Mouse (Mus musculus) ovary, postnatal 10 days (tissue): Measurements from ENCODE around the gene Olfr1495.
"Not testable (repeated sequence)": the region's sequence is repeated elsewhere in the genome, so short reads cannot be mapped to it uniquely, and the experiment has no call there.

ENCODE experiments used
- DNase-seq: peaks from one replicate; pipeline ENCODE4 v3.0.0; 2022; ENCODE audit warnings: low spot score

The Olfr1495 gene

DNA sequence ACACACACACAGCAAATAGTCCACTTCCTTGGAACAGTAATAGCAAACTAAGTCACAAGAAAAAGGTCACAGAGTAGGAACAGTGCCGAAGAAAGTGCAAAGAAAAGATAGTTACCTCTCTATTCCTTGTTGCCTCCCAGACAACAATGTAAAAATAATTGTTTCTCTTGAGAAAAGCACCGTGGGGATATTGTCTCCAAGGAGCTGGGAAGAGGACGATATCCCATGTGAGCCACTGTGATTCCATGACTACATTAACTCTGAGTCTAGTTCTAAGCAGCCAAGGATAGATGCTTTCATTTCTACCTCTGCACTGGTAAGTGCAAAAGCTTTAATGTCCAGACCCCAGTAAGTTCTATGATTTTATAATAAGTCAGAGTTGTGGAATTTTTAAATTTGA lies at the start of gene Olfr1495:
Olfr1495 (plus strand) TSS at position 301 of the 400 bp plus-strand sequence.
- DNase-seq: no peak

DNA sequence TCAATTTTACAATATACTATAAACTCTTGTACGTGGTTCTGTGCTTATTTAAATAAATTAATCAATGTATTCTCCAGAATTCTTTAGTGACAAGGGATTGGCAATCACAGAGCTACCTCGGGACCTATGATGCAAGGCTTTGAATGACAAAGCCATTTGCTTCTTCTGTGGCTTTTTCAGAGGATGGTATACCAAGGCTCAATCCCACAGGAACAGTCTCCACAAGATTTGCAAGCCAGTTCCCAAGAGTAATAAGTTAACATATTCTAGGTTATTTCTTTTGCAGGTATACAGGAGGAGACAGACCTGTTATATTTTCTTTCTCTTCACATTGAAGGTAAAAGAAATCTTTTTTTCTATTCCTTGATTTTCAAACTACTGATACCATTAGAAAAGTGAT lies 41.4 kb upstream of the Olfr1495 start, which contains the start of gene Olfr1493-ps1:
Olfr1493-ps1 (plus strand) TSS at position 301 of the 400 bp plus-strand sequence.
- DNase-seq: no peak

DNA sequence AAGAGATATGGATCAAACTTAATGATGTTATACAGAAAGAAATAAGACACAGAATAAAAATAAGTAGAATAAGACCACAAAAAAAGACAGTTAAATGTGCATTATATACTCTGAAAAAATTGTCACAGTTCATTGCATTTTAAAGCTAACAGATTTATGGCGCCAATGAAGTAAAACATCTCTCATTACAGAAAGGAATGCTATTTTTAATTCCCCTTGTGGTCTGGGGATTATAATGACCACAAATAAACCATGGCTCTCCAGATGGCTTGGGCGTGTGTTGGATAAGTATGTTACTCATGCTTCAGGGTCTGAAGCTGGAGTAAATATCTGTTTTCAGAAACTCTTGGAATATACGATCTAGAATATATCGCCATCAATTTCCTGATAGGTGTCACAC lies 25.0 kb upstream of the Olfr1495 start, which contains the start of gene Olfr1494:
Olfr1494 (plus strand) TSS at position 301 of the 400 bp plus-strand sequence.
- no peak for DNase-seq

DNA sequence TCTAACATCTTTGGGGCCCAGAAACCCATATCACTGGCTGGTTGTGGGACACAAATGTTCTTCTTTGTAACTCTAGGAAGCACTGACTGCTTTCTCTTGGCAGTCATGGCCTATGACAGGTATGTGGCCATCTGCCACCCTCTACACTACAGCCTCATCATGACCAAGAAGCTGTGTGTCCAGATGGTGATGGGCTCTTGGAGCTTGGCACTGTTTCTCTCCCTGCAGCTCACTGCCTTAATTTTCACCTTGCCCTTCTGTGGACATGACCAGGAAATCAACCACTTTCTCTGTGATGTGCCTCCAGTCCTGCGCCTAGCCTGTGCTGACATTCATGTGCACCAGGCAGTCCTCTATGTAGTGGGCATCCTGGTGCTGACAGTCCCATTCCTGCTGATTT lies 15.0 kb upstream of the Olfr1495 start:
- DNase-seq: no peak

DNA sequence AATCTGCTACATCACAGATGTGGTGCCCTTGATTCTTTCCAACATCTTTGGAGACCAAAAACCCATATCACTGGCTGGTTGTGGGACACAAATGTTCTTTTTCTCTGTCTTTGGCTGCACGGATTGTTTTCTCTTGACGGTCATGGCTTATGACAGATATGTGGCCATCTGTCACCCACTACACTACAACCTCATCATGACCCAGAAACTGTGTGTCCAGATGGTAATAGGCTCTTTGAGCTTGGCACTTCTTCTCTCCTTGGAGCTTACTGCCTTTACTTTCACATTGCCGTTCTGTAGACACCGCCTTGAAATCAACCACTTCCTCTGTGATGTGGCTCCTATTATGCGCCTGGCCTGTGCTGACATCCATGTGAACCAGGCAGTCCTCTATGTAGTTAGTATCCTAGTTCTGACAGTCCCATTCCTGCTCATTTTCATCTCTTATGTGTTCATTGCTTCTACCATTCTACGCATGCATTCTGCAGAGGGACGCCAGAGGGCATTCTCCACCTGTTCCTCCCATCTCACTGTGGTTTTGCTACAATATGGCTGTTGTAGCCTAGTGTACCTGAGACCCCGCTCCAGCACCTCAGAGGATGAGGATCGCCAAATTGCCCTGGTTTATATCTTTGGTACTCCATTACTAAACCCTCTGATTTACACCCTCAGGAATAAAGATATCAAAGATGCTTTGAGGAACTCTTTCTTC lies 4.3 kb downstream of the Olfr1495 start:
- DNase-seq: no peak

DNA sequence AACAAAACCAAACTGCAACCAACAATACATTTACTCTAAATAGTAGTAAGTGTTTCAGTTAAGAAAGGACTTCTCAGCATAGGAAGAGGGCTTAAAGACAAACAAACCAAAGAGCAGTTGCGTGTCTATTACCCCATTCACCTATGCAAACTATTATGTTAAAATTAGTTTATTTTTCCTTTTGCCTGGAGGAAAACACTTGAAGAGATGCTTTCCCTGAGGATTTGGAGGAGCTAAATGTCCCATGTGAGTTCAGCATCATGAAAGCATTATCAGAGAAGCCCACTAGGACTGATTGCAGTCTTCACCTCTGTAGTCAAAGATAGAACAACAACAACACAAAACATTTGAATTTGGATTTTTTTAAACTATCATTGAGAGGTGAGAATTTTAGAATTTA lies 13.2 kb downstream of the Olfr1495 start, which contains the start of gene Olfr1496:
Olfr1496 (plus strand) TSS at position 301 of the 400 bp plus-strand sequence.
- no peak for DNase-seq

DNA sequence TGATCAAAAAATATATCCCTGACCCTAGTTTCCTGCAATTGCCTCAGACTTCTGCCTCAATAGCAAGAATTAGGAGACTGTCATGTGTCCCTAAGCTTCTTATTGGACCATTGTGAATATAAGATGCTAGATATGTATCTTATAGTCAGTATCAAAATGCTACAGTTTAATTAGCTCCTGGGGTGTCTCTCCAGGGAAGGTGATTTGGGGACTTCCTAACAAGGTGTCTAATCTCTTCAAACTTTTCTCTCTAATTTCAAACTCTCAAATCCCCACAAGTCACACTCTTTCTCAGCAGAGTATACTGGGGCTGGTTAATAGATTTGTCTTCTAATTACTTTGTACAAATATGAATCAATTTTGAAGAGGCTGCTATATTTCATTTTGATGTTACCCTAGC lies 33.7 kb downstream of the Olfr1495 start, which contains the start of gene Olfr1497:
Olfr1497 (minus strand) TSS at position 101 of the 400 bp plus-strand sequence.
- no peak for DNase-seq

DNA sequence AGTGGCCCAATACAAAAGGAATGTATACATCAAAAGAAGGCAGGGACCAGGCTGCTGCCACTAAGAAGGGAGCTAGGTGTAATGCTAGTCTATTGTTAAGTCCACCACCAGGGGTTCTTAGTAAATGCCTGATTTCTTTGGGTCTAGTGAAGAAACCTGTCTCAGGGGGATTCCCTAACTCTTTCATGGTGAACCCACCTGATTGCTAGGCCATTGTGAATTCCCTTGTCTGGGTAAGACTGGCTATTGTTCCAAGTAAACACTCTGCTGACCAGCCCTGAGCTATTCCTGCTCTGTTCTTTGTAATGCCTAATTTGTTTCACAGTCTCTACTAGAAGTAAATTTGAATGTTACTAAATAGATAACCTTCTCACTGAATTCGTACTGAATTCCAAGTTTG lies 41.1 kb downstream of the Olfr1495 start:
- not testable (repeated sequence) for DNase-seq

DNA sequence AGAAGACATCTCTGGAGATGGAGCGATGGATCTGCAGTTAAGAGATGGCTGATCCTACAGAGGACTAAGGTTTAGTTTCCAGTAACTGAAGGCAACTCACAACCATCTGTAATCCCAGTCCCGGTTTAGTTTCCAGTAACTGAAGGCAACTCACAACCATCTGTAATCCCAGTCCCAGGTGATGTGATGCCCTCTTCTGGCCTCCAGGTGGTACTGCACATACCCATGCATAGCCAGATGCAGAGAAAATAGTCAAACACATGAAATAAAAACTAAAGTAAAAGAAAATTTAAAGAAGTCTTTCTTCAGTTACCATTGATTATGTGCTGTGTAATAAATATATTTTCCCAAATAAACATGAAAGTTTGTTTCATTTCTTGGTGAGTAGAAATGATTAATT lies 48.4 kb downstream of the Olfr1495 start:
- no peak for DNase-seq

DNA sequence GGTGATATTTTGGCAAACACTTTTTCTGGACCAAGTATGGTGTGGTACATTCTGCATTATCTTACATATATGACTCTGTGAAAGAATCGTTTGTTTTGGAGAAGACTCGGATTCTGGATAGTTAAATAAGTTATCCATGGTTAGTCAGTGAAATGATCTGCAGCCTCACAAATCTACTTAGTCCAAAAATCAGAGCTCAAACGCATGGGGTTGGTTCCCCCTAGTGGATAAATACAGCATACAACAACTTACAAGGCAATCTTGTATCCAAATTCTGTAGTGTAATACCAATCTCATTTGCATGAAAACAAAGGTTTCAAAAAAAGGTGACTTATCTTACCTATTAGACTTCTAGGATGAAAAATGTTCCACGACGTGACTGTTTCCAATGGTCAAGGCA lies 54.4 kb downstream of the Olfr1495 start:
- DNase-seq: no peak

DNA sequence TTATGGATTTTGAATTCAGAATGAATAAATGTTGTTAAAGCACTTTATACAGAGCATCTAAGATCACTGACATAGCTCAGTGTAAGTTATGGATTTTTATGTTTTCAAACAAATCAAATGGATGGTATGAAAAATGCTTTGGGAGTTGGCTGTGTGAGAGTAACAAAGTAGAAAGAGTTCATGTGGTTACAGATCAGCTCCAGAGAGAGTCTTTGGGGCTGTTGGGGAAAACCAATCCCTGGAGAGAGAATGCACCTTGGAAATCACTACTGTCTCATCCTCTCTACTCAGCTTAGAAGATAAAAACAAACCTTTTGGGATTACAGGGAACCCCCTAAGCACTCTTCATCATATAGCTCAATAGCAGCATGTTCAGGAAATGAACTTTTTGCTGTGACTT lies 54.9 kb downstream of the Olfr1495 start, which contains the start of gene Olfr1499:
Olfr1499 (minus strand) TSS at position 101 of the 400 bp plus-strand sequence.
- no peak for DNase-seq
